Mouse (Mus musculus) layer of hippocampus, postnatal 14 days (tissue): Measurements from ENCODE around the gene Slc35e4. TPM values are rescaled to one million over a fixed set of nuclear protein-coding genes. Genes with fewer than 3 reads are reported as not detected.
"Not testable (repeated sequence)": the region's sequence is repeated elsewhere in the genome, so short reads cannot be mapped to it uniquely, and the experiment has no call there.

Source experiments
- DNase-seq, 2 experiments: peaks; one replicate each; pipeline ENCODE4 v3.0.0; 2021 to 2022; ENCODE audit warnings: low spot score in 2 of 2, mixed read lengths in 1 of 2
- long read RNA-seq, 2 experiments: library from polyadenylated mRNA; stranded (forward); transcript quantifications; one replicate each; pipeline ENCODE4 v2.0.0; 2021
- total RNA-seq, 2 experiments: library from RNA; stranded (reverse); gene quantifications; 2 replicates each; pipeline ENCODE4 v1.2.3; 2021

The Slc35e4 gene
- 10 to 100 TPM; 21.9 to 22.3 TPM for total RNA-seq
- long read RNA-seq, experiment 1, transcript Slc35e4-201 (2 exons, 3,059 nt) = major isoform, 38 of 40 reads
- long read RNA-seq, experiment 1, partial matches to known transcripts = 2 of 40 reads
- long read RNA-seq, experiment 1, other reads (novel, unspliced or antisense) = 0 of 40 reads
- long read RNA-seq, experiment 2, transcript Slc35e4-201 (2 exons, 3,059 nt) = major isoform, 44 of 49 reads
- long read RNA-seq, experiment 2, partial matches to known transcripts = 0 of 49 reads
- long read RNA-seq, experiment 2, other reads (novel, unspliced or antisense) = 5 of 49 reads

DNA sequence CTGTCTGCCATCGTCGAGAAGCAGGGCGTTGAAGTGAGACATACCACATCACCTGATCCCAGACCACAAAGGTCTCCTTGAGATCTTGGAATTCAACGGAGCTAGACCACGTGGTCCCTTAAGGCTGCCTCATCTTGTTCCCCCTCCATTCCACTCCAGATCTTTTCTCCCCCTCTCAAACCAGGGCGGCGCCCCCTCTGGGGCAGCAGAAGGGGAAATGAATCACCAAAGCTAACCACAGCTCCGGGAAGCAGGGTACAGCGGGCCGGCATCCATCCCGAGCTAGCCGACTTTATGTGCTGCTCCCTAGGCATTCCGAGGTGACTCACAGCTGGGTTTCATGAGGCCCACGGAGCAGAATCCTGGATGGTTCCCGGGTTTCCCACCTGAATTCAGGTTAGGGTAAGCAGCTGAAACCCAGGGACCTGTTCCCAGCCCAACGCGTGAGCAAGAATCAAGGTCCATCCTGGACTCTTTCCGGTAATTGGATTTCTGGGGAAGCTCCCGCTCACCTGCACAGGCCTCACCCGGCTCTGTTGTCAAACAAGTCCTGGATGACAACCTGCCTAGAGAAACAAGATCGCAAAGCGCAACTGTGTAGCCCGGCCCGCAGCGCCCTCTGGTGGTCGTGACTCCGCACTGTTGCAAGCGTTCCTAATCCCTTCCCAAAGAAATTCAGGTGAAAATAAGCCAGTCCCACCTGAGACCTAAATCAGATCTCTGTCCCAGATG, at the start of gene Slc35e4:
Gene Slc35e4, minus strand, starts transcription at position 556 of the 732 bp plus-strand sequence.
- peak; percentile 82 for DNase-seq

GRCm38 (mm10) chr11:3963610-3964415, 49.3 kb upstream of the Slc35e4 start, which contains the start of gene Pes1:
Gene Pes1 (plus strand): TSS chr11:3963975.
- DNase-seq = peak; percentile 86 to 88

- DNase-seq = no peak
These were observed 48.7 kb upstream of the Slc35e4 start for GRCm38 (mm10) chr11:3963155-3963554.

DNA sequence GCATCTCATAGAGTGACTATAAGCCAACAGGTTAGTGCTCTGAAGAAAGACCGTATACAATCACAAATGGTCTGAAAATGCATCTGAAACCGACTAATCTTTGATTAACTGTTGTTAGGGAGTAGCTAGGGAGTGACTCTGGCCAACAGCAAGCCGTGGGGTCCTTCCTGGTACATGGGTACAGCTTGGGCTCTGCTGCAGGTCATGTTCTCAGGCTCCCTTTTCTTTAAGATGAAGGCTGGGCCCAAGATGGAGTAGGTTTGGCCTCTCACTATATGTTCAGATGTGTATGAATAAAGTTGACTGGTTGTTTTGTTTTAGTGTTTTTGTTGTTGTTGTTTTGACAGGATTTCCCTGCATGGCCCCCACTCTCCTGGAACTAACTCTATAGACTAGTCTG, 47.3 kb upstream of the Slc35e4 start:
- DNase-seq = no peak

DNA sequence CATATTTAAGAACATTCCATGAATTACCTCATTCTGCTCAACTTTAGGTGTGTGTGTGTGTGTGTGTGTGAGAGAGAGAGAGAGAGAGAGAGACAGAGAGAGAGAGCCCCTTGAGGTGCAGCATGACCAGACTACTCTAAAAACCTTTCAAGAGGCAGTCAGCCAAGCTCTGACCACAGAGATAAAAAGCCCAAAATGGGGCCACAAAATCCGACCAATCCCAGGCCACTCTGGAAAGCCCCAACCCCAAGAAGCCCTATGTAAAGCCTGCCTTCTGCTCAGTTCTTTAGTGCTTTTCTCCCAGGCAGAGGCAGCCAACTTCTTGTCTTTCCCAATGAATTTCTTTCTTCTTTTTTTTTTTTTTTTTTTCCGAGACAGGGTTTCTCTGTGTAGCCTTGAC, 46.4 kb upstream of the Slc35e4 start:
- DNase-seq = no peak

DNA sequence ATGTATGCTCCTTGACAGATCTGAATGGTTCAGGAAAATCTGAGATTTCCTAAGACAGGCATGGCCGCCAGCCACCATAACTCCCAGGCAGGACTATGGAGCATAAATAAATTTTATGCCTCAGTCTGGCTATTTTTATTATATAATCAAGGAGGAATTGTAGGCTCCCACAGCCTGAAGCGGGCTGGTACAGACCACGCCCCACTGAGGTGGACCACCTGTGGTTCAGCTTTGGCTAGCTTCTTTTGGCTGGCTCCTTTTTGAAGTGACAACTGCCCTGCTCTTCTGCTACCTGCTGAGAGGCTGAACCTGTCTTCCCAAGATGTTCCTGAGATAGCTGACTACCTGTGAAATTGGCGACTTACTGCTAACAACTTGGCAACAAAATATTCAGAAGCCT, 40.9 kb upstream of the Slc35e4 start:
- not testable (repeated sequence) for DNase-seq

GRCm38 (mm10) chr11:3954876-3955275, 40.4 kb upstream of the Slc35e4 start:
- DNase-seq = not testable (repeated sequence)

GRCm38 (mm10) chr11:3946386-3946785, 31.9 kb upstream of the Slc35e4 start:
- DNase-seq = no peak

- DNase-seq = no peak
These were observed 26.9 kb upstream of the Slc35e4 start for GRCm38 (mm10) chr11:3941371-3941770.

- no peak for DNase-seq
These were observed 22.9 kb upstream of the Slc35e4 start for GRCm38 (mm10) chr11:3937321-3937874.

DNA sequence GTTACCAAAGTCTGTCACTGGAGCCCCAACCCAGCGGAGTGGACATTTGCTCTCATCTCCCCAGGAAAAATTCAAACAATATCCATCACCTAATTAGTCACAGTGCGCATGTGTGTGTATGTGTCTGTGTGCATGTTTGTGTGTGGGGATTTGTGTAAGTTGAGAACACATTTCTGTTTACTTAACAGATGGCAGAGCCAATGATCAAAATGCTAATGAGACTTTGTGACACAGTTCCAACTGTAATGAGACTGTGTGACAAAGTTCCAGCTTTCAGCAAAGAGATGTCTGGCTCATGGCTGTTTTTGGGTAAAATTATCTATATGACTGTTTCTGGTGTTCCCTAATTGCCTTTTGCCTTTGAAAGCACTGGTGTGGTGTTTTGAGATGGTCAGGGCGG, 21.9 kb upstream of the Slc35e4 start:
- DNase-seq = peak in 1 of 2 experiments; percentile 24

DNA sequence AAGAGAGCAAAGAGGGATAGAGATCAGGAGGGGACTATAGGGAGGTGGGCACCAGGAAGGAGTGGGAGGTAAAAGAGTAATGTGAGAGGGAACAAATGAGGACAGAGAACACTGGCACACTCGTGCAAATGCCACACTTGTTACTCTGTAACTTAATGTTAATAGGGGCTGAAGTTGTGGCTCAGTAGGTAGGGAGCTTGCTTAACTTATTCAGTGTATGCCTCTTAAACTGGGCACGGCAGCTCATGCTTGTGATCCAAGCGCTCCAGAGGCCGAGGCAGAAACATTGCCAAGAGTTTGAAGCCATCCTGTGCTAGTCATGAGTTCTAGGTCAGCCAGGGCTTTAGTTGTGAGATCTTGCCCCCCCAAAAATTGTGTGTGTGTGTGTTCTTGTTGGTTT, 20.7 kb upstream of the Slc35e4 start:
- DNase-seq = no peak

GRCm38 (mm10) chr11:3933756-3934285, 19.4 kb upstream of the Slc35e4 start:
- no peak for DNase-seq

DNA sequence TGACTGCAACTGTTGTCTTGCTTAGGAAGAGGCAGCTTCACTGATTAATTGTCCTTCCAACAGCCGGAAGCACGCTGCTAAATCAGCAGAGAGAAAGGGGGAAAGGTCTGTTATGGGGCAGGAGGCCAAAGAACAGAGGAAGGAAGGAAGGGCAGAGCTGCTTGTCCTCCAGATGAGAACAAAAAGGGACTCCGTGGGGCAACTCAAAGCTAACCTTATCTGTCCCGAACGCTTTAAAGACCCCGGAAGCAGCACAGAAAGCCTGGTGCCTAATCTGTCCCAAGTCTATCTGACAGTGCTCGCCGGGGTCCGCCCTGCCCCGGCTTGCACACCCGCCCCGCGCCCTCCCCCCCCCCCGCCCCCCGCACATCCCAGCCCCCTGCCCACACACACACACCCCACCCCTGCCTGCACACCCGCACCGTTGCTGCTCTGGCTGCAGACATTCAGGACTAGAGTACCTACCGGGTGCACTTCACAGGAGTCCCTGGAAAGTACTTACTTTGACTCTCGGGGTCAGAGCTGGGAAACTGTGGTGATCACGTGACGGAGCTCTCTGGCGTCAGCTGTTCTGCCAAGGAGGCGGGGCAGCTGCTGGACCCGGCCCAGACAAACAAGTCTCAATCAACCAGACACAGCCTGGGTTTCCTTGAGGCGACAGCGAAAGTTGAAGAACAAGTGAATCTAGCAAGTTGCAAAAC, 17.2 kb upstream of the Slc35e4 start, which contains the start of gene Tcn2:
Gene Tcn2, minus strand, starts transcription at position 649 of the 701 bp plus-strand sequence.
- peak; percentile 64 to 70 for DNase-seq

- DNase-seq = no peak
These were observed 16.5 kb upstream of the Slc35e4 start for GRCm38 (mm10) chr11:3930931-3931330.

DNA sequence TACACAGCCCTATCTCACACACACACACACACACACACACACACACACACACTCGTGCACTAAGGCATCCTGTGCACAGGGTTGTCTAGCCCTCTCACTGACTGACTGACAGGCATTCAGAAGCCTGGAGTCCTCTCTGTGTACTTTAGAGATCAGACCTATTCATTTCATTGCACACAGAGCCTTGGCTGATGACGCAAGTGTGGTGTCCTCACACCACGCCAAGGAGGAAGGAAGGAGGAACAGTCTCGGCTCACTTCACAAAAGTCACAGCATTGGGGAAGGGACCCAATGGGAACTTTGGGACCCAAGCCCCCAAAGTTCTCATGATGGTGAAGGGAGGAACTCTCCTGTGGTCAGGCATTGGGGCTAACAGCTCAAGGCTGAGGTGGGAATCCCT, 15.6 kb upstream of the Slc35e4 start:
- DNase-seq = no peak

DNA sequence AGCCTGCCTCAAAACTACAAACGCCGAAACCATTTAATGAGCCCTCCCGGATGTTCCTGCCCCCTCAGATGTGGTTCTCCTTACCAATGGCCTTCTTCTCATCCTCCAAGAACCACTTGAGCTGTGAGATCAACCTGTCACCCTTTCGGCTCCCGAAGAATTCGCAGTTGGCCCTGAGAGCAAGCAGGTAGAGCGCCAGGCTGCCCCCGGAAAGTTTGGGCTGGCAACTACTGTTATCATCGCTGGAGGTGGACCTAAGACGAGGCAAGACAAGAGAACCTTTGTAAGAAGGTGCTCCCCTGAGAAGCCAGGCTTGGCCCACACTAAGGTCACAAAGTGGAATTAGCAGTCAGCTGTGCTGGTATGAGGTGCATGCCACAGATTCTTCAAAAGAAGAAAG, 11.5 kb upstream of the Slc35e4 start:
- no peak for DNase-seq

DNA sequence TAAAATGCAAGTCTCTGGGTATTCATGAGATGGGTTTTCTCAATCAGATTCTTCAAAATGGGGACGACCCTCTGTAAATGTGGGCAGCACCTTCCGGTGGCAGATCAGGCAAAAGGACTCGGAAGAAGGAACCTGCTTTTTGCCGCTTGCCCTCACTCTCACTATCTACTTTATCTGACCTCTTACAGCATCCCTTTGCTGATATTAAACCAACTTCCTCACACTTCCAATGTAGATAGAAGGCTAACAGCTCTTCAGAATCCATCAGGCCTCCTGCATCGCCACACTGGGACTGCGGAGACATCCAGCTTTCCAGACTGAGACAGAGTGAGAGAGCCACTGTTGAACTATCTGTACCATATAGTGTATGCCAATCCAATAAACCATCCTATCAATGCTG, 8.3 kb upstream of the Slc35e4 start:
- DNase-seq = no peak

DNA sequence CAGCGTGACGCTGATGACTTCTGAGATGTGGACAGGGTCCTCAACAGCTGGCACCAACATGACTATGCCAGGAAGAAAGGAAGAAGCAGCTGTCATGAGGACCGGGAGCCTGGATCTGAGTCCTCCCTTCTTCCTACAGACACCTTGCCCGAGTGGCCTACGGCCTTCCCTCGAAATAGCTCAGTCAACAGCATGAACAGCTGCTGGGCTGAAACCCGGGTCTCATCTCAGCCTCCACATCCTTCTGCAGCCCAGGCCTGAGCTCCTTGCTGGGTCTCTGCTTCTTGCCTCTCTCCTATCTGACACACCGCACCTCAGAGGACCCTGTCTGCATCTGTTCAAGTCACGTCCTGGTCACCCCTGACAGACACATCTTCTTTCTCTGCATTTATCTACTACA, 7.7 kb upstream of the Slc35e4 start:
- no peak for DNase-seq

DNA sequence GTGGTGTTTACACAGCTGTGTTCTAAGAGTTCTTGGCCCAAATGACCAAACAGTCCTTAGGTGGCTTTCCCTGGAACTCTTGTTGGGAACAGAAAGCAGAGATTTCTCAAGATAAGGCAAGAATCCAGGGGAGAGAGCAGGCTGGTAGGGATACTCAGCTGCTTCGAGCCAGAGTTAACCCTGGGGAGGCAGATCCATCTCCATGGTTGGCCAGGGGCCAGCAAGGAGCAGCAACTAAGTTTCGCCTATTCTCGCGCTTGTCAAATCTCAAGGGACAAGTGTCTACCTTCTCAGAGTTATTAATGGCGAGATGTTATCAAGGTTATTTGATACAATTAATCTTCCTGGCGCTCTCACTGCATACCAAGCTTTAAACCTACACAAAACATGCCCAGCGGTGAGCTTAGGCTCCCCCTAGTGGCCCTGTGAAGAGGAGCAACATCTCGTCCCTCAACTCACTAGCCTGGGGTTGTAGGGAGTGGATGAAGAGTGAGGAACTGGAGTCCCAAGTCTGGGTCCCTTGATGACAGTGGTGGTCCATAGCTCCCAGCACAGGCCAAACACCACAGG, 6.9 kb upstream of the Slc35e4 start:
- peak; percentile 54 to 61 for DNase-seq
